Mouse (Mus musculus) bone marrow, adult 2 months (tissue): ENCODE data around the gene Zfp385a.

ENCODE experiments used
- CTCF ChIP-seq: fragments of 200-500 bp; IDR thresholded peaks from 2 replicates; pipeline ENCODE4 v1.5.1; 2011; ENCODE audit warnings: low read length, control low read depth; ENCODE audit not compliant: control insufficient read depth, insufficient read depth
- POLR2A ChIP-seq: fragments of 200-500 bp; IDR thresholded peaks from 2 replicates; pipeline ENCODE4 v1.6.1; 2011; ENCODE audit warnings: low read depth, mild to moderate bottlenecking, control low read depth, low read length, borderline replicate concordance; ENCODE audit not compliant: control insufficient read depth

GRCm38 (mm10) chr15:103375112-103375800 lies 35.4 kb upstream of the Zfp385a start:
- TF ChIP-seq CTCF (no peak), POLR2A (no peak)
